Mouse (Mus musculus) lung, embryonic 15.5 days (tissue): ENCODE measurements at regions not wholly inside any gene's neighbourhood (a gene's known extent, or its start where the extent isn't known, plus 50 kb on each side); places are given as distances from the start of the nearest gene placed in this dataset.

Experiments used
- ATAC-seq: fragments of 200-750 bp; cut with Nextera tagmentation; 2 replicates; pipeline ENCODE4 v1.8.0; 2017; ENCODE audit warnings: moderate number of reproducible peaks, borderline replicate concordance; ENCODE audit not compliant: low FRiP score, low TSS enrichment; ENCODE audit errors: extremely low read depth
- H3K27ac ChIP-seq: fragments of 300-500 bp; sonication (generic); 2 replicates; pipeline ENCODE4 v1.5.1; 2015; ENCODE audit warnings: moderate library complexity, mild to moderate bottlenecking, inconsistent platforms
- H3K27me3 ChIP-seq: fragments of 300-500 bp; sonication (generic); 2 replicates; pipeline ENCODE4 v1.6.1; 2015; ENCODE audit warnings: inconsistent platforms
- H3K36me3 ChIP-seq: fragments of 300-500 bp; sonication (generic); 2 replicates; pipeline ENCODE4 v1.6.1; 2015; ENCODE audit warnings: inconsistent platforms
- H3K4me1 ChIP-seq: fragments of 300-500 bp; sonication (generic); 2 replicates; pipeline ENCODE4 v1.6.1; 2015; ENCODE audit warnings: inconsistent platforms
- H3K4me2 ChIP-seq: fragments of 300-500 bp; sonication (generic); 2 replicates; pipeline ENCODE4 v1.6.1; 2015; ENCODE audit warnings: inconsistent platforms, mild to moderate bottlenecking, moderate library complexity
- H3K4me3 ChIP-seq: fragments of 300-500 bp; sonication (generic); 2 replicates; pipeline ENCODE4 v1.5.1; 2015; ENCODE audit warnings: mild to moderate bottlenecking, inconsistent platforms
- H3K9ac ChIP-seq: fragments of 300-500 bp; sonication (generic); 2 replicates; pipeline ENCODE4 v1.6.1; 2015; ENCODE audit warnings: inconsistent platforms
- H3K9me3 ChIP-seq: fragments of 300-500 bp; sonication (generic); 2 replicates; pipeline ENCODE4 v1.6.1; 2016; ENCODE audit warnings: inconsistent platforms
- WGBS: fragments of 180-500 bp; shearing (Covaris S2); methylation state at CpG from one replicate; pipeline ENCODE4 v1.1.7; 2015; 5-methylcytosine and 5-hydroxymethylcytosine counted together

- 74% methylated on average over 2 of the region's 2 CpGs for WGBS
These were observed 266.1 kb upstream of the Mtpn start for GRCm38 (mm10) chr6:35805738-35806137.

GRCm38 (mm10) chr6:35804041-35804440 is 264.4 kb upstream of the Mtpn start:
- no peak overlapping the region for H3K9ac ChIP-seq
- H3K4me2 ChIP-seq = no peak overlapping the region
- H3K9me3 ChIP-seq = no peaks in the 10 kb centered on the region
- no peaks in the 10 kb centered on the region for H3K27me3 ChIP-seq
- H3K4me1 ChIP-seq = no peaks in the 10 kb centered on the region
- 72% methylated on average over 3 of the region's 3 CpGs for WGBS
- ATAC-seq = no peak
- no peak overlapping the region for H3K4me3 ChIP-seq
- H3K36me3 ChIP-seq = no peaks in the 10 kb centered on the region
- no peak overlapping the region for H3K27ac ChIP-seq

More at GRCm38 (mm10) chr6:35805738-35806137, 266.1 kb upstream of the Mtpn start:
- H3K4me3 ChIP-seq = no peak overlapping the region
- H3K9me3 ChIP-seq = no peaks in the 10 kb centered on the region
- H3K27ac ChIP-seq = no peak overlapping the region
- ATAC-seq = no peak
- no peak overlapping the region for H3K9ac ChIP-seq
- no peaks in the 10 kb centered on the region for H3K27me3 ChIP-seq
- no peak overlapping the region for H3K4me2 ChIP-seq
- no peaks in the 10 kb centered on the region for H3K4me1 ChIP-seq
- no peaks in the 10 kb centered on the region for H3K36me3 ChIP-seq

DNA sequence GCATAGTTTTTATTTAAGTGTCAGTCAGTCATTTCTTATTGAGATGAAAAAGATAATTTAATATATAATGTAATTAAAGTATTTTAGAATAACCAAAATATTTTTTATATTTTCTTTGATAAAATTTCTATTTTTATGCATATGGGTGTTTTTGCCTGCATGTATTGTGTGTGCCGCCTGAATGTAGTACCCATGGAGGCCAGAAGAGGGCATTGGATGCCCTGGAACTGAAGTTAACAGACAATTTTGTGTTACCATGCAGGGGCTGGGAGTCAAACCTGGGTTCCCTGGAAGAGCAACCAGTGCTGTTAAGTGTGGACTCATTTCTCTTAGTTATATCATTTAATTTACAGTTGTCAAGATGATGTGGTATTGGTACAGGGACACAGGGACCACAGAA is 240.0 kb upstream of the Mtpn start:
- H3K36me3 ChIP-seq = no peaks in the 10 kb centered on the region
- ATAC-seq = no peak
- H3K27me3 ChIP-seq = no peaks in the 10 kb centered on the region
- no peak overlapping the region for H3K27ac ChIP-seq
- H3K9ac ChIP-seq = no peak overlapping the region
- WGBS = 88% methylated on average over 1 of the region's 1 CpGs
- H3K4me2 ChIP-seq = no peak overlapping the region
- no peak overlapping the region for H3K4me3 ChIP-seq
- no peaks in the 10 kb centered on the region for H3K9me3 ChIP-seq
- H3K4me1 ChIP-seq = no peaks in the 10 kb centered on the region

DNA sequence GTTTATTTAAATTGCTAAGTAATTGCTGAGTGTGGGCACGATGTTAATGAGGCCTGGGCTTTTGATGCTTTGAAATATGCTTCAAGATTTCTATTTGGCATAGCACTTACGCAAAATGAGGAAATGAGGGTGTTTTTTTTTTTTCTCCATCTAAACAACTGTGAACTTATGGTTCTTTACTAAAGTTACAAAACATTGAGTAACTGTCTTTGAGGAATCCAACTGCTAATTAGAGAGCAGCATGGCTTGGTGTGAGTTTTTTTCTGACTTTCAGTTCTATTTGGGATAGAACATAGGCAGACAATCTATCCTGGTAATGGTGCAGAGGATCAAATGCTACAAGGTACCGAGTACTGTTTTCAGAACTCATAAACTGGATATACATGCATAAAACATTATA is 231.2 kb upstream of the Mtpn start:
- no peak overlapping the region for H3K27ac ChIP-seq
- H3K4me3 ChIP-seq = no peak overlapping the region
- 61% methylated on average over 3 of the region's 3 CpGs for WGBS
- no peak for ATAC-seq
- H3K27me3 ChIP-seq = no peaks in the 10 kb centered on the region
- no peaks in the 10 kb centered on the region for H3K4me1 ChIP-seq
- no peaks in the 10 kb centered on the region for H3K36me3 ChIP-seq
- H3K9ac ChIP-seq = no peak overlapping the region
- H3K9me3 ChIP-seq = no peaks in the 10 kb centered on the region
- H3K4me2 ChIP-seq = no peak overlapping the region

- H3K27ac ChIP-seq = no peak overlapping the region
- H3K4me1 ChIP-seq = no peaks in the 10 kb centered on the region
- ATAC-seq = no peak
- no peak overlapping the region for H3K9ac ChIP-seq
- no peaks in the 10 kb centered on the region for H3K36me3 ChIP-seq
- H3K9me3 ChIP-seq = no peaks in the 10 kb centered on the region
- H3K4me3 ChIP-seq = no peak overlapping the region
- H3K4me2 ChIP-seq = no peak overlapping the region
- 88% methylated on average over 3 of the region's 3 CpGs for WGBS
- H3K27me3 ChIP-seq = no peaks in the 10 kb centered on the region
These were observed 220.0 kb upstream of the Mtpn start for GRCm38 (mm10) chr6:35759606-35760246.

DNA sequence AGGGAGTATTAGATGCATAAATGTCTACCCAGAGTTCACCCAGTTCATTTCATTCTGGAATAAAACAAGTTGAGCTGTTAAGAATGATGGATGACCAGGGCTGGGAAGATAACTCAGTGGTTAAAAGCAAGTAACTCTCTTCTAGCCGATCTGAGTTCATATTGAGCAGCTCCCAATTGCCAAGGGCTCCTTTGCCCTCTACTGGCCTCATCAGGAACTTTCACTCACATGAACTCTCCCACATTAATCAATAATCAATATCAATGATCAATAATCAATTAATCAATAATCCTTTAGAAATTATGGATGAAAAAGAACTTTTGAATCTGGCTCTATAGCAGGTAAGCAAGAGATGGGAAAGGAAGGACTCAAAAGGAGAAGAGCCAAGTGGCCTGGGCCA is 206.3 kb upstream of the Mtpn start:
- H3K27ac ChIP-seq = no peak overlapping the region
- no peak overlapping the region for H3K9ac ChIP-seq
- no peaks in the 10 kb centered on the region for H3K9me3 ChIP-seq
- ATAC-seq = no peak
- WGBS = 25% methylated on average over 1 of the region's 1 CpGs
- H3K27me3 ChIP-seq = no peaks in the 10 kb centered on the region
- H3K4me1 ChIP-seq = no peaks in the 10 kb centered on the region
- H3K4me3 ChIP-seq = no peak overlapping the region
- no peaks in the 10 kb centered on the region for H3K36me3 ChIP-seq
- H3K4me2 ChIP-seq = no peak overlapping the region

DNA sequence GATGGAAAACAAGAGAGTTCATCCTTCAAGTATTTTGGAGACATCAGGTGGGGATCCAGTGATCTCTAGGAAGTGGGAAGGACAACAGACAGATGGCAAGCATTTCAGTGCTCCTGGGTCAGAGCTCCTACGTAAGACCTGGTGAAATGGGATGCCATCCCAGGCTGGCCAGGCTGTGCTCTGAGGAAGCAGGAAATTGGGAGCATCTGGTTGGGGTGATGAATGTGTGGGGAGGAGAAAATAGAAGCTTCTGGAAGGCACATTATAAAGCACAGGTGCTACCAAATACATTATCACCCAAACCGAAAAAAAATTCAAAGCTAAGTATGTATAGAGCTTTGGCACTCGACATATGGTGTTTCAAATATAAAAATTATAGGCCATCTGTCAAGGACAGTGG is 165.9 kb upstream of the Mtpn start:
- ATAC-seq = no peak
- Histone ChIP-seq H3K9me3 (no peaks in the 10 kb centered on the region), H3K4me2 (no peak overlapping the region), H3K9ac (no peak overlapping the region), H3K4me3 (no peak overlapping the region), H3K4me1 (no peaks in the 10 kb centered on the region), H3K36me3 (no peaks in the 10 kb centered on the region), H3K27me3 (no peaks in the 10 kb centered on the region), H3K27ac (no peak overlapping the region)
- 87% methylated on average over 3 of the region's 3 CpGs for WGBS

DNA sequence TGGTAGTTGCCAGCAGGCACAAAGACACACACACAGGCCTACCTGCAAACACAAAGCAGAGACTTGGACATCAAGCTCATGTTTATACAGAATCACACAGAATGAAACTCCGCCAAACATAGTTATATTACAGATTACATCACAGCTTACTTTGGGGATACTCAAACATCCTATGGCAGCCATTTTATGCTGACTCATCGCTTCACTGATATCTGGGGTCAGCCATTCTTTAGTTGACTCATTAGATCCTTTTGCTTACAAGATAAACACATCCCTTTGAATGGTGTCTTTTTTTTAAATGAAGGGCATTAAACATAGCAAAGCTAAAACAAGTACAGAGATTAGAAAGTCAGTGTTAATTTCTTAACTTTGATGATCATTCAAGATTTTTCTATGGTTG is 127.4 kb upstream of the Mtpn start:
- H3K27me3 ChIP-seq = no peaks in the 10 kb centered on the region

GRCm38 (mm10) chr6:35651401-35651800 is 111.7 kb upstream of the Mtpn start:
- no peak overlapping the region for H3K27ac ChIP-seq
- H3K9ac ChIP-seq = no peak overlapping the region
- H3K4me3 ChIP-seq = no peak overlapping the region
- 50% methylated on average over 4 of the region's 4 CpGs for WGBS
- no peak for ATAC-seq
- no peak overlapping the region for H3K4me2 ChIP-seq
- no peaks in the 10 kb centered on the region for H3K36me3 ChIP-seq
- no peaks in the 10 kb centered on the region for H3K9me3 ChIP-seq
- no peaks in the 10 kb centered on the region for H3K4me1 ChIP-seq
- no peaks in the 10 kb centered on the region for H3K27me3 ChIP-seq

More for the DNA sequence above, 127.4 kb upstream of the Mtpn start:
- H3K9ac ChIP-seq = no peak overlapping the region
- 81% methylated on average over 2 of the region's 2 CpGs for WGBS
- H3K27ac ChIP-seq = no peak overlapping the region
- H3K36me3 ChIP-seq = no peaks in the 10 kb centered on the region
- H3K9me3 ChIP-seq = no peaks in the 10 kb centered on the region
- H3K4me3 ChIP-seq = no peak overlapping the region
- no peak for ATAC-seq
- H3K4me2 ChIP-seq = no peak overlapping the region
- no peaks in the 10 kb centered on the region for H3K4me1 ChIP-seq

GRCm38 (mm10) chr6:35645210-35645609 is 105.5 kb upstream of the Mtpn start:
- H3K27ac ChIP-seq = no peak overlapping the region
- no peak for ATAC-seq
- H3K9ac ChIP-seq = no peak overlapping the region
- H3K4me2 ChIP-seq = no peak overlapping the region
- no peaks in the 10 kb centered on the region for H3K9me3 ChIP-seq
- no peaks in the 10 kb centered on the region for H3K36me3 ChIP-seq
- no peaks in the 10 kb centered on the region for H3K27me3 ChIP-seq
- H3K4me3 ChIP-seq = no peak overlapping the region
- WGBS = 83% methylated on average over 7 of the region's 7 CpGs
- no peaks in the 10 kb centered on the region for H3K4me1 ChIP-seq

GRCm38 (mm10) chr6:35640672-35641071 is 101.0 kb upstream of the Mtpn start:
- Histone ChIP-seq H3K9me3 (no peaks in the 10 kb centered on the region), H3K9ac (no peak overlapping the region), H3K27me3 (no peaks in the 10 kb centered on the region), H3K4me2 (no peak overlapping the region), H3K27ac (no peak overlapping the region), H3K4me1 (no peaks in the 10 kb centered on the region), H3K36me3 (no peaks in the 10 kb centered on the region), H3K4me3 (no peak overlapping the region)
- no peak for ATAC-seq

DNA sequence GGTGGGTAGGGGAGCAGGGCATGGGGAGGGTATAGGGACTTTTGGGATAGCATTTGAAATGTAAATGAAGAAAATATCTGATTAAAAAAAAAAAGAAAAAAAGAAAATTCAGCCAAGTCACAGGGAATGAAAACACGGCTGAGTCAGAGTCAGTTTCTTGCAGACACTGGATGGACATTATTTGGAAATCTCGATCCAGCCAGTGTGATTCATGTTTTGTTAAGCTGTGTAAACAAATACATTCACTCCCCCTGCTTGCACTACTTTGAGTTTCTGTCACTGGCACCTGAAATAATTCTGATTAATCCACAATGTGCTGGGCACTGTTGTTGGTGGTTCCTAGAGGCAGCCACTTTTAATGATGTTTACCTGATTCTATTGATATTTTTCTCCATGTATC is 68.6 kb upstream of the Mtpn start:
- no peaks in the 10 kb centered on the region; the same call in 1 of the 2 replicates for H3K9me3 ChIP-seq
- no peak overlapping the region for H3K4me2 ChIP-seq
- no peaks in the 10 kb centered on the region for H3K36me3 ChIP-seq
- H3K27me3 ChIP-seq = no peaks in the 10 kb centered on the region
- ATAC-seq = no peak
- H3K4me3 ChIP-seq = no peak overlapping the region
- no peaks in the 10 kb centered on the region for H3K4me1 ChIP-seq
- H3K9ac ChIP-seq = no peak overlapping the region
- 40% methylated on average over 2 of the region's 2 CpGs for WGBS
- no peak overlapping the region for H3K27ac ChIP-seq

GRCm38 (mm10) chr6:35605100-35605499 is 65.4 kb upstream of the Mtpn start:
- Histone ChIP-seq H3K36me3 (no peaks in the 10 kb centered on the region), H3K9ac (no peak overlapping the region), H3K4me3 (no peak overlapping the region), H3K9me3 (no peaks in the 10 kb centered on the region; the same call in 1 of the 2 replicates), H3K4me2 (no peak overlapping the region), H3K27me3 (no peaks in the 10 kb centered on the region), H3K4me1 (no peaks in the 10 kb centered on the region), H3K27ac (no peak overlapping the region)
- 64% methylated on average over 3 of the region's 3 CpGs for WGBS
- ATAC-seq = no peak
